Mouse (Mus musculus) cerebellum, adult 11-12 months (tissue): ENCODE results near the gene Pttg1ip.

Source experiments
- DNase-seq: peaks from one replicate; pipeline ENCODE4 v3.0.0; 2022

The Pttg1ip gene

DNA sequence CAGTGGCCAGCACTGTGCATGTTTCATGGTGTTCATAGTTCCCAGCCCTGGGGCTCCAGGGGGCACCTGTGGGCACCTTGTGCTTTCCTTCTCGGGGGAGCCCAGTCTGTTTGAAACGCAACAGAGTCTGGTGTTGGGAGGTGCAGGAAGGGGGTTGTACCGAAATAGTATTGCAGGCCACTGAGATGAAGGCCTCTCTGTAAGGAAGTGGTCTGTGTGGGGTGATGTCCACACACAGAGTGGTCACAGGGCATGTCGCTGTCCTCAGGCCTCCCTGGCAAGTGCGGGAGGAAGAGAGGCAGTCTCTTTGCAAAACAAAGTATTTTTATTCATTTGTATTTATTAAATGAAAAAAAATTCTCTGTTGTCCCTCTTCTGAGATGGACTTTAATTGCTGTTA, 64.1 kb downstream of the Pttg1ip start:
- DNase-seq: no peak

DNA sequence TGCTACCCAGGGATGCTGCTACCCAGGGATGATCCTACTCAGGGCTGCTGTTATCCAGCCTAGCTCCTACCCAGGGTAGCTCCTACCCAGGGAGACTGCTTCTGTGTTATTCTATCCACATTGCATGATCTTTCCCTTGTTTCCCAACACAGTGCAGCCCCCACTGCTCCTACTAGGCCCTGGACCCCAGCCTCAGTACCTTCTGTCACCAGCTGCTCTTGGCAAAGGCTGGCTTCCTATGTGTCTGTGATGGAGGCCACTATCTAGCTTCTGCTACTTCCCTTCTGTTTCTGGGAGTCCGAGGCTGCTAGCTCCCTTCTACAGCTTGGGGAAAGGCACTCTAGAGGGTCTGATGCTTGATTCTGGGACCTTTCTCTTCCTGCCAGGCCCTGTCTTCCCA, 65.9 kb downstream of the Pttg1ip start:
- DNase-seq: no peak

DNA sequence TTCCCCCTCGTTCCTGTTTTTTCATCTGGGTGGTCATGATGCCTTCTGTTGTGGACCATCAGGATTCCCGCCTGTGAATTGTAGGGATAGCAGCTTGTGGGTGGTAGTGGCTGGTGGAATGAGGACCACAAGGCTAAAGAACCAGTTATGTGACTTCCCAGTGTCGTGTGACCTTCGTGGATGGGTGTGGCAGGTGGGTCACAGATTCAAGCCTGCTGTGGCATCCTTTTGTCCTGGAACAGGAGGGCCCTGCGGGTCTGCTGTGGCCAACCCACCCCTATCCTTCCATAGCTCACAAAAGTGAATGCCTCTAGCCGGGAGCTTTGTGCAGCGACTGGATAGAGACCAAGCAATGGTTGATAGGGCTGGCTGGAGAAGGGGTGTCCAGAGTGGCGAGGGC, 66.4 kb downstream of the Pttg1ip start:
- no peak for DNase-seq
